In genomic region chr5:124119204-124119603, GRCm38 (mm10) we compare ENCODE assay signal across 23 mouse cellular contexts. TPM values are rescaled to one million over a fixed set of nuclear protein-coding genes. Genes with fewer than 3 reads are reported as not detected.
DNase-seq lines count a peak whose midpoint lies in the region; ATAC-seq and TF ChIP-seq lines count a peak whose summit lies in the region.
"Had no signal": no experiment of that assay in that cellular context is flagged by ENCODE, and none has a peak within 500 bp of the region (broad histone marks: within the 10 kb centered on the region; RNA-seq: fewer than 3 reads in every experiment).

No protein-coding gene starts in this region.

- H3K9ac ChIP-seq in hindbrain, embryonic 13.5 days, result peak overlapping the region; percentile 5; the same call in 1 of the 2 replicates
- no peak overlapping the region for H3K9ac ChIP-seq in hindbrain, embryonic 11.5 days (ENCODE audit: low read depth, low read length)
- H3K9ac ChIP-seq: forebrain, embryonic 13.5 days; heart, embryonic 13.5 days; hindbrain, embryonic 15.5 days had no signal

- H3K4me1 ChIP-seq in hindbrain, embryonic 13.5 days (replicated peaks), result peaks cover 37% of the 10 kb centered on the region
- H3K4me1 ChIP-seq in hindbrain, embryonic 11.5 days (replicated peaks; ENCODE audit: control insufficient read depth, insufficient read depth, low read length), result peaks cover 7% of the 10 kb centered on the region
- H3K4me1 ChIP-seq in E14TG2a.4 (replicated peaks; ENCODE audit: low read depth, low read length), result peaks cover 82% of the 10 kb centered on the region

- H3K9me3 ChIP-seq in hindbrain, embryonic 13.5 days, result no peaks in the 10 kb centered on the region
- no peaks in the 10 kb centered on the region for H3K9me3 ChIP-seq in hindbrain, embryonic 11.5 days (ENCODE audit: control insufficient read depth, low read length)
- H3K9me3 ChIP-seq in E14TG2a.4 (ENCODE audit: low read length), result no peaks in the 10 kb centered on the region
- H3K9me3 ChIP-seq: forebrain, embryonic 10.5 days; forebrain, embryonic 13.5 days; heart, embryonic 13.5 days; hindbrain, embryonic 10.5 days; hindbrain, embryonic 15.5 days had no signal

- 71% methylated on average over 5 of the region's 5 CpGs for WGBS in hindbrain, embryonic 13.5 days
- 82% methylated on average over 5 of the region's 5 CpGs for WGBS in hindbrain, embryonic 11.5 days

- peak; percentile 37 for DNase-seq in cerebellum, adult 9-11 months
- DNase-seq in cerebellum, postnatal 36 days, result no peak
- DNase-seq in hindbrain, embryonic 11.5 days (ENCODE audit: low spot score), result no peak
- DNase-seq in right cerebral cortex, postnatal 4 days, result peak; percentile 9
- DNase-seq in right cerebral cortex, postnatal 36 days (ENCODE audit: low spot score in 2 of 2), result no peak
- DNase-seq: adrenal gland, adult 8-10 months; adrenal gland, postnatal 25 days; cerebellum, adult 11-12 months; cerebellum, adult 8-10 months; gastrocnemius, postnatal 10 days; heart, adult 18-20 months; heart, postnatal 36 days had no signal

- TF ChIP-seq CTCF in E14TG2a.4 (conservative IDR thresholded peaks at IDR 0.05; ENCODE audit: low read length), result no peak

- no peak overlapping the region for H3K4me2 ChIP-seq in hindbrain, embryonic 13.5 days
- no peak overlapping the region for H3K4me2 ChIP-seq in hindbrain, embryonic 11.5 days (replicated peaks; ENCODE audit: low read depth, low read length)
- H3K4me2 ChIP-seq: forebrain, embryonic 13.5 days; heart, embryonic 13.5 days; hindbrain, embryonic 15.5 days had no signal

- no peak for ATAC-seq in hindbrain, embryonic 13.5 days (ENCODE audit: low FRiP score)
- no peak for ATAC-seq in hindbrain, embryonic 11.5 days (ENCODE audit: low FRiP score)
- ATAC-seq: activated CD4-positive, CD25-positive, alpha-beta regulatory T cell, adult 4 months; CD4-positive, CD25-positive, alpha-beta regulatory T cell, adult 4 months; forebrain, embryonic 13.5 days; forebrain, embryonic 16.5 days; intestine, postnatal 0 days had no signal

- no peak overlapping the region for H3K4me3 ChIP-seq in hindbrain, embryonic 13.5 days
- H3K4me3 ChIP-seq in hindbrain, embryonic 11.5 days (ENCODE audit: low read depth, low read length), result no peak overlapping the region
- 0 out of 2 replicates have a peak overlapping the region, but pooled peaks have one; percentile 1 for H3K4me3 ChIP-seq in E14TG2a.4 (replicated peaks; ENCODE audit: low read length)
- H3K4me3 ChIP-seq: forebrain, embryonic 10.5 days; forebrain, embryonic 13.5 days; heart, embryonic 13.5 days; hindbrain, embryonic 15.5 days had no signal

- H3K36me3 ChIP-seq in hindbrain, embryonic 13.5 days, result peaks cover 79% of the 10 kb centered on the region
- H3K36me3 ChIP-seq in hindbrain, embryonic 11.5 days (ENCODE audit: control insufficient read depth, insufficient read depth, low read length), result peaks cover 7% of the 10 kb centered on the region
- peaks cover 34% of the 10 kb centered on the region for H3K36me3 ChIP-seq in E14TG2a.4 (ENCODE audit: insufficient read depth, low read length)

- H3K27ac ChIP-seq in hindbrain, embryonic 13.5 days, result no peak overlapping the region
- H3K27ac ChIP-seq in hindbrain, embryonic 11.5 days (ENCODE audit: low read depth, low read length), result no peak overlapping the region
- H3K27ac ChIP-seq: forebrain, embryonic 10.5 days; forebrain, embryonic 13.5 days; heart, embryonic 13.5 days; hindbrain, embryonic 10.5 days; hindbrain, embryonic 15.5 days had no signal

- H3K27me3 ChIP-seq in hindbrain, embryonic 13.5 days, result no peaks in the 10 kb centered on the region
- H3K27me3 ChIP-seq in hindbrain, embryonic 11.5 days (ENCODE audit: control insufficient read depth, insufficient read depth, low read length), result no peaks in the 10 kb centered on the region
- H3K27me3 ChIP-seq in E14TG2a.4 (ENCODE audit: insufficient read depth, low read length), result no peaks in the 10 kb centered on the region
- H3K27me3 ChIP-seq: forebrain, embryonic 13.5 days; heart, embryonic 13.5 days; hindbrain, embryonic 15.5 days had no signal

RNA-seq across cellular contexts. Expression of gene Arl6ip4, which starts 3.3 kb away (rescaled TPM):
- polyA plus RNA-seq in hindbrain, embryonic 13.5 days (2015; fragmentation: Nextera tagmentation; extraction: Ambion mirVana), result 71.7 and 75.1 TPM in 2 replicates
- polyA plus RNA-seq in hindbrain, embryonic 11.5 days (2014; fragmentation: Nextera tagmentation; extraction: Ambion mirVana), result 80.8 and 91.5 TPM in 2 replicates

RNA-seq across cellular contexts. Expression of gene Ogfod2, which starts 7.1 kb away (rescaled TPM):
- 29.4 and 34.0 TPM in 2 replicates for polyA plus RNA-seq in hindbrain, embryonic 13.5 days (2015; fragmentation: Nextera tagmentation; extraction: Ambion mirVana)
- polyA plus RNA-seq in hindbrain, embryonic 11.5 days (2014; fragmentation: Nextera tagmentation; extraction: Ambion mirVana), result 13.1 and 13.3 TPM in 2 replicates

RNA-seq across cellular contexts. Expression of gene Abcb9, which starts 23.6 kb away (rescaled TPM):
- 7.1 and 8.3 TPM in 2 replicates for polyA plus RNA-seq in hindbrain, embryonic 13.5 days (2015; fragmentation: Nextera tagmentation; extraction: Ambion mirVana)
- polyA plus RNA-seq in hindbrain, embryonic 11.5 days (2014; fragmentation: Nextera tagmentation; extraction: Ambion mirVana), result 0.71 and 0.76 TPM in 2 replicates

Comparison
In these comparisons a context has a peak if more than half of its experiments do, and no peak if none do; other contexts are left out.
1. DNase-seq: peak in cerebellum, adult 9-11 months (single experiment) and right cerebral cortex, postnatal 4 days (single experiment); none in cerebellum, postnatal 36 days (0 of 2), hindbrain, embryonic 11.5 days (single experiment) and right cerebral cortex, postnatal 36 days (0 of 2).